ENCODE assay signal across 20 mouse cellular contexts in genomic region chr11:59222306-59222705, GRCm38 (mm10). TPM values are rescaled to one million over a fixed set of nuclear protein-coding genes. Genes with fewer than 3 reads are reported as not detected.
DNase-seq lines count a peak whose midpoint lies in the region; ATAC-seq and TF ChIP-seq lines count a peak whose summit lies in the region.
"Had no signal": no experiment of that assay in that cellular context is flagged by ENCODE, and none has a peak within 500 bp of the region (broad histone marks: within the 10 kb centered on the region; RNA-seq: fewer than 3 reads in every experiment).

No protein-coding gene starts in this region.

- H3K4me2 ChIP-seq in intestine, embryonic 15.5 days (replicated peaks): 0 out of 2 replicates have a peak overlapping the region, but pooled peaks have one; percentile 15
- no peak overlapping the region; the same call in 1 of the 2 replicates for H3K4me2 ChIP-seq in intestine, postnatal 0 days (replicated peaks; ENCODE audit: low read depth)
- no peak overlapping the region for H3K4me2 ChIP-seq in hindbrain, embryonic 16.5 days (ENCODE audit: low read length)
- H3K4me2 ChIP-seq: embryonic facial prominence, embryonic 12.5 days; forebrain, embryonic 15.5 days had no signal

- H3K4me1 ChIP-seq in intestine, embryonic 15.5 days (replicated peaks): peaks cover 59% of the 10 kb centered on the region
- H3K4me1 ChIP-seq in intestine, postnatal 0 days (replicated peaks; ENCODE audit: control insufficient read depth, insufficient read depth, low read length): peaks cover 31% of the 10 kb centered on the region
- H3K4me1 ChIP-seq in megakaryocyte, embryonic 14.5 days: peaks cover 98% of the 10 kb centered on the region
- H3K4me1 ChIP-seq in hindbrain, embryonic 16.5 days (ENCODE audit: control insufficient read depth, insufficient read depth, low read depth, low read length): peaks cover 35% of the 10 kb centered on the region

- H3K27me3 ChIP-seq in intestine, embryonic 15.5 days (replicated peaks): no peaks in the 10 kb centered on the region
- H3K27me3 ChIP-seq in intestine, postnatal 0 days (replicated peaks; ENCODE audit: control insufficient read depth, insufficient read depth, low read length): no peaks in the 10 kb centered on the region
- H3K27me3 ChIP-seq in megakaryocyte, embryonic 14.5 days (replicated peaks): no peaks in the 10 kb centered on the region
- H3K27me3 ChIP-seq in hindbrain, embryonic 16.5 days (replicated peaks; ENCODE audit: control insufficient read depth, insufficient read depth, low read length): no peaks in the 10 kb centered on the region
- H3K27me3 ChIP-seq: embryonic facial prominence, embryonic 12.5 days; forebrain, embryonic 15.5 days had no signal

- TF ChIP-seq CTCF in intestine, postnatal 0 days (IDR thresholded peaks at IDR 0.05; ENCODE audit: low read depth): no peak
- 0 out of 2 replicates have a peak, but pooled peaks have one; percentile 5 for TF ChIP-seq CTCF in layer of hippocampus, adult 2 months (conservative IDR thresholded peaks at IDR 0.05)

- 70% methylated on average over 4 of the region's 4 CpGs for WGBS in intestine, embryonic 15.5 days
- WGBS in intestine, postnatal 0 days: 65% methylated on average over 4 of the region's 4 CpGs
- WGBS in hindbrain, embryonic 16.5 days: 92% methylated on average over 4 of the region's 4 CpGs

- ATAC-seq in intestine, embryonic 15.5 days: no peak
- no peak for ATAC-seq in intestine, postnatal 0 days
- ATAC-seq in megakaryocyte, adult 5-6 weeks (ENCODE audit: poor library complexity, severe bottlenecking): no peak
- no peak for ATAC-seq in hindbrain, embryonic 16.5 days
- ATAC-seq: CD4-positive, CD25-positive, alpha-beta regulatory T cell, adult 4 months; forebrain, embryonic 15.5 days had no signal

- DNase-seq in layer of hippocampus, adult 2 months (ENCODE audit: low spot score in 2 of 2): no peak
- DNase-seq in layer of hippocampus, postnatal 10 days (ENCODE audit: low spot score in 2 of 2): no peak
- DNase-seq: adrenal gland, postnatal 10 days; B cell, adult 2 months; cerebellum, adult 11-12 months; cerebellum, adult 9-10 months; cerebellum, postnatal 25 days; gastrocnemius, postnatal 36 days; heart, adult 11 months; heart, postnatal 10 days; heart, postnatal 4 days had no signal

- no peaks in the 10 kb centered on the region for H3K36me3 ChIP-seq in intestine, embryonic 15.5 days
- peaks cover 4% of the 10 kb centered on the region; the same call in 1 of the 2 replicates for H3K36me3 ChIP-seq in intestine, postnatal 0 days (ENCODE audit: control insufficient read depth, insufficient read depth)
- peaks cover 69% of the 10 kb centered on the region for H3K36me3 ChIP-seq in megakaryocyte, embryonic 14.5 days (replicated peaks; ENCODE audit: low read length)
- no peaks in the 10 kb centered on the region for H3K36me3 ChIP-seq in hindbrain, embryonic 16.5 days (ENCODE audit: control insufficient read depth, insufficient read depth, low read length)

- no peak overlapping the region for H3K4me3 ChIP-seq in intestine, embryonic 15.5 days (replicated peaks)
- H3K4me3 ChIP-seq in intestine, postnatal 0 days (ENCODE audit: low read depth, low read length): no peak overlapping the region
- H3K4me3 ChIP-seq in layer of hippocampus, adult 2 months: no peak overlapping the region
- peak overlapping the region; percentile 9 for H3K4me3 ChIP-seq in megakaryocyte, embryonic 14.5 days (replicated peaks)
- H3K4me3 ChIP-seq in hindbrain, embryonic 16.5 days (ENCODE audit: low read length): no peak overlapping the region
- H3K4me3 ChIP-seq: embryonic facial prominence, embryonic 12.5 days; forebrain, embryonic 15.5 days had no signal

- no peak overlapping the region for H3K27ac ChIP-seq in intestine, embryonic 15.5 days
- no peak overlapping the region; the same call in 1 of the 2 replicates for H3K27ac ChIP-seq in intestine, postnatal 0 days (ENCODE audit: low read depth, low read length)
- peak overlapping the region; percentile 6; the same call in 1 of the 2 replicates for H3K27ac ChIP-seq in layer of hippocampus, adult 2 months
- no peak overlapping the region for H3K27ac ChIP-seq in hindbrain, embryonic 16.5 days (ENCODE audit: low read depth, low read length)
- H3K27ac ChIP-seq: embryonic facial prominence, embryonic 12.5 days; forebrain, embryonic 15.5 days had no signal

- H3K9me3 ChIP-seq in intestine, embryonic 15.5 days: no peaks in the 10 kb centered on the region
- H3K9me3 ChIP-seq in intestine, postnatal 0 days (ENCODE audit: control insufficient read depth): no peaks in the 10 kb centered on the region
- H3K9me3 ChIP-seq in megakaryocyte, embryonic 14.5 days: no peaks in the 10 kb centered on the region
- no peaks in the 10 kb centered on the region for H3K9me3 ChIP-seq in hindbrain, embryonic 16.5 days (ENCODE audit: control insufficient read depth, low read length)
- H3K9me3 ChIP-seq: embryonic facial prominence, embryonic 12.5 days; forebrain, embryonic 15.5 days; G1E had no signal

- no peak overlapping the region for H3K9ac ChIP-seq in intestine, embryonic 15.5 days
- no peak overlapping the region for H3K9ac ChIP-seq in intestine, postnatal 0 days (ENCODE audit: low read depth, low read length)
- no peak overlapping the region for H3K9ac ChIP-seq in hindbrain, embryonic 16.5 days (ENCODE audit: low read depth, low read length)
- H3K9ac ChIP-seq: embryonic facial prominence, embryonic 12.5 days; forebrain, embryonic 15.5 days had no signal

RNA-seq across cellular contexts. Expression of gene Arf1, which starts 5.8 kb away (rescaled TPM):
- polyA plus RNA-seq in intestine, embryonic 15.5 days (2015; fragmentation: Nextera tagmentation; extraction: Ambion mirVana): 688 and 694 TPM in 2 replicates
- polyA plus RNA-seq in intestine, postnatal 0 days (2015; fragmentation: Nextera tagmentation; extraction: Ambion mirVana): 574 and 605 TPM in 2 replicates
- total RNA-seq in layer of hippocampus, adult 2 months (2021): 100 to 1,000 TPM; 498 to 523 TPM
- 100 to 1,000 TPM; 445 to 470 TPM for total RNA-seq in layer of hippocampus, postnatal 10 days (2021)
- polyA plus RNA-seq in megakaryocyte, embryonic 14.5 days (2012; ENCODE audit: insufficient read depth, low replicate concordance): 222 and 240 TPM in 2 replicates
- total RNA-seq in megakaryocyte, adult 5-6 weeks (2015): 312 and 325 TPM in 2 replicates
- total RNA-seq in megakaryocyte, adult 5-6 weeks (2017): 342 and 408 TPM in 2 replicates
- 684 and 686 TPM in 2 replicates for polyA plus RNA-seq in hindbrain, embryonic 16.5 days (2015; fragmentation: Nextera tagmentation; extraction: Ambion mirVana)

RNA-seq across cellular contexts. Expression of gene 2310033P09Rik, which starts 14.2 kb away (rescaled TPM):
- 29.1 and 30.2 TPM in 2 replicates for polyA plus RNA-seq in intestine, embryonic 15.5 days (2015; fragmentation: Nextera tagmentation; extraction: Ambion mirVana)
- 24.1 and 30.6 TPM in 2 replicates for polyA plus RNA-seq in intestine, postnatal 0 days (2015; fragmentation: Nextera tagmentation; extraction: Ambion mirVana)
- 10 to 100 TPM; 21.6 to 22.3 TPM for total RNA-seq in layer of hippocampus, adult 2 months (2021)
- 10 to 100 TPM; 24.7 to 25.5 TPM for total RNA-seq in layer of hippocampus, postnatal 10 days (2021)
- polyA plus RNA-seq in megakaryocyte, embryonic 14.5 days (2012; ENCODE audit: insufficient read depth, low replicate concordance): 11.5 and 33.5 TPM in 2 replicates
- 8.3 and 8.6 TPM in 2 replicates for total RNA-seq in megakaryocyte, adult 5-6 weeks (2015)
- 7.2 and 8.7 TPM in 2 replicates for total RNA-seq in megakaryocyte, adult 5-6 weeks (2017)
- 26.8 and 27.6 TPM in 2 replicates for polyA plus RNA-seq in hindbrain, embryonic 16.5 days (2015; fragmentation: Nextera tagmentation; extraction: Ambion mirVana)

RNA-seq across cellular contexts. Expression of gene Mrpl55, which starts 20.0 kb away (rescaled TPM):
- 101 and 103 TPM in 2 replicates for polyA plus RNA-seq in intestine, embryonic 15.5 days (2015; fragmentation: Nextera tagmentation; extraction: Ambion mirVana)
- 87.1 and 96.5 TPM in 2 replicates for polyA plus RNA-seq in intestine, postnatal 0 days (2015; fragmentation: Nextera tagmentation; extraction: Ambion mirVana)
- 10 to 100 TPM; 37.3 to 39.3 TPM for total RNA-seq in layer of hippocampus, adult 2 months (2021)
- total RNA-seq in layer of hippocampus, postnatal 10 days (2021): 10 to 100 TPM; 39.6 to 40.9 TPM
- polyA plus RNA-seq in megakaryocyte, embryonic 14.5 days (2012; ENCODE audit: insufficient read depth, low replicate concordance): 22.0 and 34.5 TPM in 2 replicates
- 14.7 and 17.6 TPM in 2 replicates for total RNA-seq in megakaryocyte, adult 5-6 weeks (2015)
- 35.3 and 36.2 TPM in 2 replicates for total RNA-seq in megakaryocyte, adult 5-6 weeks (2017)
- 92.1 and 95.9 TPM in 2 replicates for polyA plus RNA-seq in hindbrain, embryonic 16.5 days (2015; fragmentation: Nextera tagmentation; extraction: Ambion mirVana)

RNA-seq across cellular contexts. Expression of gene Guk1, which starts 30.3 kb away (rescaled TPM):
- polyA plus RNA-seq in intestine, embryonic 15.5 days (2015; fragmentation: Nextera tagmentation; extraction: Ambion mirVana): 109 and 126 TPM in 2 replicates
- polyA plus RNA-seq in intestine, postnatal 0 days (2015; fragmentation: Nextera tagmentation; extraction: Ambion mirVana): 110 and 119 TPM in 2 replicates
- 100 to 1,000 TPM; 134 to 136 TPM for total RNA-seq in layer of hippocampus, adult 2 months (2021)
- total RNA-seq in layer of hippocampus, postnatal 10 days (2021): 100 to 1,000 TPM; 123 to 125 TPM
- 19.3 TPM in 1 of 2 replicates, not detected in the other for polyA plus RNA-seq in megakaryocyte, embryonic 14.5 days (2012; ENCODE audit: insufficient read depth, low replicate concordance)
- 20.6 and 25.1 TPM in 2 replicates for total RNA-seq in megakaryocyte, adult 5-6 weeks (2015)
- total RNA-seq in megakaryocyte, adult 5-6 weeks (2017): 13.8 and 20.1 TPM in 2 replicates
- 252 and 294 TPM in 2 replicates for polyA plus RNA-seq in hindbrain, embryonic 16.5 days (2015; fragmentation: Nextera tagmentation; extraction: Ambion mirVana)

RNA-seq across cellular contexts. Expression of gene Gjc2, which starts 39.3 kb away (rescaled TPM):
- 1.1 and 1.3 TPM in 2 replicates for polyA plus RNA-seq in intestine, embryonic 15.5 days (2015; fragmentation: Nextera tagmentation; extraction: Ambion mirVana)
- 2.2 and 2.3 TPM in 2 replicates for polyA plus RNA-seq in intestine, postnatal 0 days (2015; fragmentation: Nextera tagmentation; extraction: Ambion mirVana)
- 10 to 100 TPM; 10.2 to 10.8 TPM for total RNA-seq in layer of hippocampus, adult 2 months (2021)
- 1 to 10 TPM; 1.8 to 2.8 TPM for total RNA-seq in layer of hippocampus, postnatal 10 days (2021)
- 0.03 TPM in 1 of 2 replicates, not detected in the other for polyA plus RNA-seq in megakaryocyte, embryonic 14.5 days (2012; ENCODE audit: insufficient read depth, low replicate concordance)
- total RNA-seq in megakaryocyte, adult 5-6 weeks (2015): not detected in 2 replicates
- not detected in 2 replicates for total RNA-seq in megakaryocyte, adult 5-6 weeks (2017)
- polyA plus RNA-seq in hindbrain, embryonic 16.5 days (2015; fragmentation: Nextera tagmentation; extraction: Ambion mirVana): 0.20 and 0.22 TPM in 2 replicates
- total RNA-seq: G1E had no signal
- polyA plus RNA-seq: CD4-positive, CD25-positive, alpha-beta regulatory T cell, adult 4 months; G1E had no signal
